Mouse (Mus musculus) C2C12 (cell line): ENCODE data around the gene Trip13.

Source experiments
- CTCF ChIP-seq: IDR thresholded peaks from one replicate; pipeline ENCODE4 v1.5.1; 2011; ENCODE audit not compliant: control insufficient read depth, insufficient read depth, insufficient read length
- MYOG ChIP-seq: IDR thresholded peaks from one replicate; pipeline ENCODE4 v1.6.1; 2011; ENCODE audit not compliant: control insufficient read depth, insufficient read length; ENCODE audit errors: extremely low read depth
- USF1 ChIP-seq: IDR thresholded peaks from one replicate; pipeline ENCODE4 v1.6.1; 2011; ENCODE audit warnings: low read depth, mild to moderate bottlenecking, control low read depth, moderate library complexity

- no peak for TF ChIP-seq MYOG
- TF ChIP-seq CTCF: no peak
- TF ChIP-seq USF1: no peak
Observed at GRCm38 (mm10) chr13:73963551-73963950, 26.0 kb upstream of the Trip13 start, which contains the start of gene Zdhhc11.
